Mouse (Mus musculus): ENCODE results near the gene Fuz. TPM values are rescaled to one million over a fixed set of nuclear protein-coding genes. Genes with fewer than 3 reads are reported as not detected.
"Not testable (repeated sequence)": the region's sequence is repeated elsewhere in the genome, so short reads cannot be mapped to it uniquely, and the experiment has no call there.

Fuz gene
- polyA plus RNA-seq, 1 experiment: 30.7 TPM

DNA sequence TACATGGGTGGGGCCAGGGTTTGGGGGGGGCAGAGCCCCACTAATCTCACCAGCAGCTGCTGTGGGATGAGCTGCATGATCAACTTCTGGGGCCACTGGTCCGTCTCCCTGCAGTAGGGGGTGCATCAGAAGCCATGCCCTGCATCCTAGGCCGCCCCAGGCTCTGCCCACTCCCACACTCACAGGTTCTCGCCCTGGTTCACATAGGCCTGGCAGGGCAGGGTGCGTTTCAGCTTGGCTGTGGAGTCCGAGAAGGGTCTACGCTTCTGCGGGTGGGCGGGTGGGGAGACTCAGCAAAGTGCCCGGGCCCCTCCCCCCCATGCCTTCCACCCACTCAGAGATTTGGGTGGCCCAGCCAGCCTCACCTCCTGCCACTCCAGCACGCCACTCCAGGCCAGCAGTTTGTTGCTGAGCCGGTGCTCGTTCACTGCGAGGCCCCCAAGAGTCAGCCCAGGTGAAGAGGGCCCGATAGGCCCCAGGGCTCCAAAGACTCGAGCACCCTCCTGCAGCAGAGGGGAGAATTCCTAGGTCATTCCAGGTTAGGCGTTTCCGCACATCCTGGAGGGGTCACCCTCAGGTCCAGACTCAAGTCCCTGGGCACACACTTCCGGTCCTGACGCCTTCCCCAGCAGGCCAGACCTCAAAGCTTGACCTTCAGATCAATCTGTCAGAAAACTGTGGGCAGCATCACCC, 28.7 kb upstream of the Fuz start:
- Histone ChIP-seq H3K4me1 (ENCODE audit: control insufficient read depth, insufficient read depth, low read length) (peaks cover 6% of the 10 kb centered on the region), H3K4me3 (ENCODE audit: insufficient read depth, low read length) (peak overlapping the region; percentile 5; the same call in 1 of the 2 replicates), H3K27ac (ENCODE audit: insufficient read depth, low read length) (no peak overlapping the region)
- no peak for TF ChIP-seq POLR2A (IDR thresholded peaks at IDR 0.05; ENCODE audit: extremely low read depth, insufficient read depth, low read length)
- TF ChIP-seq CTCF (IDR thresholded peaks at IDR 0.05; ENCODE audit: extremely low read depth, insufficient read depth, low read length): no peak

DNA sequence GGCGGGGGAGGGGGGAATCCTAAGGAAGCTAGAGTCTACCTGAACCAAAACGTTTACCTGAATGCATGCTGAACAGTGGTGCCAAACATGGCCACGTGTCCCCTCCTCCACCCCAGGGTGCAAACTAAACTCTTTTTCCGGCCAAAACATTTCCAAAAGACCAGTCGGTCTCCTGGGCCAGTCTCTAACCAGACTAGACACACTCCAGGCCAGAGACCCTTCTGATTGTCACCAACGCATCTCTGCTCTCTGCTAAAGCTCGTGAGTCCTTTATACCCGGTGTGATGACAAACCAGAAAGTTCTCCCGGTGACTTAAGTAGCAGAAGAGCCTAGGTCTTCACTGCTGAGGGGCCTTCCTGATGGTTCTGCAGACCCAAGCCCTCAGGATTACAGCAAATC, 28.1 kb upstream of the Fuz start:
- Histone ChIP-seq H3K27ac (ENCODE audit: insufficient read depth, low read length) (no peak overlapping the region), H3K4me1 (ENCODE audit: control insufficient read depth, insufficient read depth, low read length) (peaks cover 6% of the 10 kb centered on the region), H3K4me3 (ENCODE audit: insufficient read depth, low read length) (peak overlapping the region; percentile 5)
- TF ChIP-seq CTCF (IDR thresholded peaks at IDR 0.05; ENCODE audit: extremely low read depth, insufficient read depth, low read length): no peak
- TF ChIP-seq POLR2A (IDR thresholded peaks at IDR 0.05; ENCODE audit: extremely low read depth, insufficient read depth, low read length): no peak

DNA sequence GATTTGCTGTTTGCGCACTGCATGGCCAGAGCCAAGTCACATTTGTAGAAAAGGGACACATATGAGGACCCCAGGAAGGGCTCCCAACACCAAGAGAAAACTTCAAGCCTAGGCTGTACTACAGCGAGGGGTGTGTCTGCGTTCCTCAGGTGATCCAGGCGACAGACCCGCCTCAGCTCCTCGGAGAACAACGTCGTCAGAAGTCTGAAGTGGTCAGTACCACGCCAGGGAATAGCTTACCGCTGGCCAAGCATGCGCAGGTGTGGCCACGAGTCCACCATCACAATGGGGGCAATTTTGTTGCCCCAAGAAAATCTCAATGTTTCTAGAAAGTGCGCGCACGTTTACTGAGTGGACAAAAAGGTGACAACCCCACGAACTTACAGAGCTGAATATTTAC, 27.4 kb upstream of the Fuz start:
- peak overlapping the region; percentile 5 for H3K4me3 ChIP-seq (ENCODE audit: insufficient read depth, low read length)
- no peak for TF ChIP-seq POLR2A (IDR thresholded peaks at IDR 0.05; ENCODE audit: extremely low read depth, insufficient read depth, low read length)
- TF ChIP-seq CTCF (IDR thresholded peaks at IDR 0.05; ENCODE audit: extremely low read depth, insufficient read depth, low read length): no peak
- peaks cover 6% of the 10 kb centered on the region for H3K4me1 ChIP-seq (ENCODE audit: control insufficient read depth, insufficient read depth, low read length)
- H3K27ac ChIP-seq (ENCODE audit: insufficient read depth, low read length): no peak overlapping the region

DNA sequence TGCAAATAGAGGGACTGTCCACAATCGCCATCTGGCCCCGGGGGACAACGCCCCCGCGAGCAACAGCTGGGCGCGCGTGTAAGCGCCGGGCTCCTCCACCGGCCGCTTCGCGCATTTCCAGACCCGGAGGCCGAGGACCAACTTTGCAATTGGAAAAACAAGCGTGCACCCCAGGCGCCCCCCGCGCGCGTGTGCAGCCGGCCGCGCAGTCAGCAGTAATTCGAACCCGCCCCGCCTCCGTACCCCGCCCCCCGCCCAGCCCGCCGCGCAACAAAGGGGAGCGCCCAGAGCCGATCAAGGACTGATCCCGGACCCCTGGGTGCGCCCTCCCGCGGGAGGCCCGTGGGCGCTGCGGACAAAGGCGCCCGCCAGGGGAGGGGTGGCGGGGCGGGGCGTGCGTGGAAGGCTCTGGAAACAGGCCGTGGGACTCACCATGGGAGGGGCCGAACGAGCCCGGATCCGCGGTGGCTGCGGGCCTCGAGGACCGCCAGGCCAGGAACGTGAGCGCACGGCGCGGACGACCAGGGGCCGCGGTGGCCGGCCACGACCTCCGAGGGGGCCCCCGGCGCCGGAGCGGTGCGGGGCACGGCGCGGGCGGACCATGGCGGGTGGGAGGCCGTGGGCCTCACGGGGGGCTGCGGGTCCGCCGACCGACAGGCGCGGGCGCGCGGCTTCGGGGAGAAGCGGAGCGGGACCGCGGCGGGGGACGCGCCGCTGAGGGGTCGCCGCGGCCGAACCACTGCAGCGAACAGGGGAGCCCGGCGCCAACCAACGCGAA, 26.8 kb upstream of the Fuz start:
- H3K27ac ChIP-seq (ENCODE audit: insufficient read depth, low read length): peak overlapping the region; percentile 94
- H3K4me3 ChIP-seq (ENCODE audit: insufficient read depth, low read length): peak overlapping the region; percentile 5
- TF ChIP-seq CTCF (IDR thresholded peaks at IDR 0.05; ENCODE audit: extremely low read depth, insufficient read depth, low read length): no peak
- H3K4me1 ChIP-seq (ENCODE audit: control insufficient read depth, insufficient read depth, low read length): peaks cover 6% of the 10 kb centered on the region

DNA sequence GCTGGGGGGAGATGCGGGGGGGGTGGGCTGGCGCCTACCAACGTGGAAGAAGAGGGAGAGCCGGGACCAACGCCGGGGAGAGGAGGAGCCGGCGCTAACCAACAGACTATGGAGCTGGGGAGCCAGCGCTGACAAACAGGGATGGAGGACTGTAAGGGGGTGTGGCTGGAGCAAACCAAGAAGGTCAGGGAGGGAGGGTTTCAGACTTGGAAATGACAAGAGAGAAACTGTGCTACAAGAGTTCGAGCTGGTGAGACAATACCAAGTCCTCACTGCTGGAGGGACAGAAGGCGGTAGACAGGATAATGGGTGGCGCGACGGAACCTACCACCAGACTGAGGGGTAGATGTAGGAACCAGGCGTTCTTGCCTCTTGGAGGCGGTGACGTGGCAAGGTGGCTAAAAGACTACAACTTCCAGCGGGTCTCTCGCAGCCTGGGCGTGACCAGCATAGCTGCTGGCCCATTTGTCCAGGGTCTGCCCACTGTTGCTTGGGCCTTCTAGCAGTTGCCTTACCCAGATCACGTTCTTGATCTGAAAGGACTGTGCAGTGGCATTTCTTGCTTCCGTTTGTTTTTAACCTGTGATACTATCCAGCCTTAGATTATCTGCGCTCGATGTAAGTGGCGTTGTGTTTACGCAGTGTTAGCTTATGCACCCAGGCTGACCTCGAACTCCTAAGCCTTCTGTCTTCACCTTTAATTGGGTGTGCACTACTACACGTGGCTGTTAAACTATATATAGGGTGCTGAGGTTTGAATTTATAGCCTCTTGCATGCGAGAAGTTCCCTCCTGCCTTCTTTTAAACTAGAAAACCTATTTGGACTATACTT, 26.0 kb upstream of the Fuz start, which contains the start of gene Ptov1:
Gene Ptov1, minus strand, starts transcription at position 92 of the 832 bp plus-strand sequence.
- no peak for TF ChIP-seq CTCF (IDR thresholded peaks at IDR 0.05; ENCODE audit: extremely low read depth, insufficient read depth, low read length)
- TF ChIP-seq POLR2A (IDR thresholded peaks at IDR 0.05; ENCODE audit: extremely low read depth, insufficient read depth, low read length): peak; percentile 82
- peaks cover 6% of the 10 kb centered on the region for H3K4me1 ChIP-seq (ENCODE audit: control insufficient read depth, insufficient read depth, low read length)
- peak within 1 kb of the TSS; percentile 5 for H3K4me3 ChIP-seq (ENCODE audit: insufficient read depth, low read length)
- H3K27ac ChIP-seq (ENCODE audit: insufficient read depth, low read length): peak within 1 kb of the TSS; percentile 94

DNA sequence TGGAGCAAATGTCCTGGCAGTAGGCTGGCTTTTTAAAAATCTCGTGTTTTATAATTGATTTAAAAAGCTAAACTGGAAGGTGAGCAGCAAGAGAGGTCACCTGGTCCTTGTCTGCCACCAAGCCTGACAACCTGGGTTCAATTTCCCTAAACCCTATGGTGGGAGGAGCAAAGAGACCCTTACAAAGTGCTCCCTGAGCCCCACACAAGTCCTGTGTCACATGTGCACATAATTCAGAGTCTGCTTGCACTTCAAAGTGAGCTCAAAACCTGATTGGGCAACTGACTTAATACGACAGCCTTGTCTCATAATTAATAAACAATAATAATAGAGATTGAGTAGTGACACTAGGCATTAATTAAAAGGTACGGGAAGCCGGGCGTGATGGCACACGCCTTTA, 25.3 kb upstream of the Fuz start:
- TF ChIP-seq CTCF (IDR thresholded peaks at IDR 0.05; ENCODE audit: extremely low read depth, insufficient read depth, low read length) (no peak), POLR2A (IDR thresholded peaks at IDR 0.05; ENCODE audit: extremely low read depth, insufficient read depth, low read length) (no peak)
- no peak overlapping the region for H3K27ac ChIP-seq (ENCODE audit: insufficient read depth, low read length)
- H3K4me3 ChIP-seq (ENCODE audit: insufficient read depth, low read length): no peak overlapping the region; the same call in 1 of the 2 replicates
- H3K4me1 ChIP-seq (ENCODE audit: control insufficient read depth, insufficient read depth, low read length): peaks cover 6% of the 10 kb centered on the region

DNA sequence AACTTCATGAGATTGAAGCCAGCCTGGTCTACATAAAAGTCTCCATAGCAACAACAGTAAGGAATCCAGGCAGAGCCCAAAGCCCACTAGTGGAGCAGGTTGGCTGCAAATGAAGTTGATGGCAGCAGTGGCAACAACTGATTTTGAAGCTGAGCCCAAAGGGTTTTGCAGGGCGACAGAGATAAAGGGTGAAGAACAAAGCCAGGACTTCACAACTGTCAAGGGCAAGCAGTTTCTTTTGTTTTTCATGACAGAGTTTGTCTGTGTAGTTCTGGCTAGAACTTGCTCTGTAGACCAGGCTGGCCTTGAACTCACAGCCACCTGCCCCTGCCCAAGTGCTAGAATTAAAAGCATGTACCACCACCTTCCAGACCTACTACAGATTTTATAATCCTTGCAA, 24.7 kb upstream of the Fuz start:
- Histone ChIP-seq H3K4me3 (ENCODE audit: insufficient read depth, low read length) (no peak overlapping the region), H3K4me1 (ENCODE audit: control insufficient read depth, insufficient read depth, low read length) (peaks cover 5% of the 10 kb centered on the region; the same call in 1 of the 2 replicates), H3K27ac (ENCODE audit: insufficient read depth, low read length) (no peak overlapping the region)
- TF ChIP-seq POLR2A (IDR thresholded peaks at IDR 0.05; ENCODE audit: extremely low read depth, insufficient read depth, low read length) (no peak), CTCF (IDR thresholded peaks at IDR 0.05; ENCODE audit: extremely low read depth, insufficient read depth, low read length) (no peak)

DNA sequence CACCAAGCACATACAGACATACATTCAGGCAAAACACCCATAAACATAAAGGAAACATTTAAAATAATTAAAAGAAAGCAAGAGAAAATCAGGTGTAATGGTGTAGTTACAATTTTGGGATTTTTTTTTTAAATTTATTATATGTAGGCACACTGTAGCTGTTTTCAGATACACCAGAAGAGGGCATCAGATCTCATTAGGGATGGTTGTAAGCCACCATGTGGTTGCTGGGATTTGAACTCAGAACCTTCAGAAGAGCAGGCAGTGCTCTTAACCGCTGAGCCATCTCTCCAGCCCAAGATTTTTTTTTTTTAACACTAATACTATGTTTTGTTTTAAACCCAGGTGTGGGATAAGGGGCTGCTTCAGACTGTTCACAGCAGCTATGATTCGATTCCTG, 24.1 kb upstream of the Fuz start:
- H3K4me3 ChIP-seq (ENCODE audit: insufficient read depth, low read length); H3K4me1 ChIP-seq (ENCODE audit: control insufficient read depth, insufficient read depth, low read length); H3K27ac ChIP-seq (ENCODE audit: insufficient read depth, low read length): not testable (repeated sequence)

DNA sequence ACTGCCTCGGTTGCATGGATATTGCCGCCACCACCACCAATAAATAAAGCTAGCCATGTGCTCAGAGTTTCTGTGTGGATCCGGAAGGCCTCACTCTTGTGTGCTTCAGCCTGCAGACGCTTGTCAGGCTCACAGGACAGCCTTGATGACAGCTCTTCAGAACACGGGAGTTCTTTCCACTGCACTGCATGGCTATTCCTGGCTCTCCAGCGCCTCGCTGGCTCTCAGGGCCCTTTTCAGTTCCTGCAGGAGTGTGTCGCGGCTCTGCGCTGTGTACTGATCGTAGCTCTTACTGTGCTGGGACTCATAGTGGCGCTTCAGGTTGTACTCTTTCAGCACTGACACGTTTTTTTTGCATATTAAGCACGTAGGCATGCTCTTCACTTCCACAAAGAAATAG, 18.0 kb upstream of the Fuz start:
- Histone ChIP-seq H3K4me3 (ENCODE audit: insufficient read depth, low read length) (no peak overlapping the region), H3K4me1 (ENCODE audit: control insufficient read depth, insufficient read depth, low read length) (no peaks in the 10 kb centered on the region), H3K27ac (ENCODE audit: insufficient read depth, low read length) (no peak overlapping the region)
- TF ChIP-seq POLR2A (IDR thresholded peaks at IDR 0.05; ENCODE audit: extremely low read depth, insufficient read depth, low read length) (no peak), CTCF (IDR thresholded peaks at IDR 0.05; ENCODE audit: extremely low read depth, insufficient read depth, low read length) (no peak)

Measured in cortical plate, adult 2 months (tissue).